ENCODE assay signal across 10 mouse cellular contexts in genomic region chr7:62078607-62079006, GRCm38 (mm10).
A peak's percentile ranks its signal among the peaks of the same experiment; 100 is the strongest.
DNase-seq lines count a peak whose midpoint lies in the region; ATAC-seq lines count a peak whose summit lies in the region.
"Had no signal": no experiment of that assay in that cellular context is flagged by ENCODE, and none has a peak within 500 bp of the region (broad histone marks: within the 10 kb centered on the region; RNA-seq: fewer than 3 reads in every experiment).

No protein-coding gene starts in this region.

- no peak for DNase-seq in cerebellum, adult 8-10 months
- DNase-seq in liver = peak; percentile 6
- DNase-seq in liver, embryonic 11.5 days (ENCODE audit: low spot score) = no peak
- DNase-seq in cerebellum, postnatal 14 days = peak; percentile 73 to 78
- DNase-seq in gastrocnemius, postnatal 36 days = no peak
- no peak for DNase-seq in spleen, postnatal 4 days (ENCODE audit: low spot score in 2 of 2)
- DNase-seq: gastrocnemius, postnatal 25 days had no signal

- WGBS in liver, embryonic 11.5 days = 48% methylated on average over 1 of the region's 1 CpGs
- 62% methylated on average over 1 of the region's 1 CpGs for whole genome bisulfite sequencing in midbrain, embryonic 15.5 days

- H3K4me3 ChIP-seq in liver, embryonic 11.5 days (ENCODE audit: low read depth, low read length) = no peak overlapping the region
- H3K4me3 ChIP-seq in midbrain, embryonic 15.5 days = no peak overlapping the region
- H3K4me3 ChIP-seq: liver, embryonic 15.5 days had no signal

- intact Hi-C loops in gastrocnemius, postnatal 36 days (cut with DNase I) = no loop called here

- H3K9me3 ChIP-seq in liver, embryonic 11.5 days (ENCODE audit: control insufficient read depth, low read length) = no peaks in the 10 kb centered on the region
- no peaks in the 10 kb centered on the region for H3K9me3 ChIP-seq in midbrain, embryonic 15.5 days
- H3K9me3 ChIP-seq: liver, embryonic 15.5 days had no signal

- no peak overlapping the region for H3K9ac ChIP-seq in liver, embryonic 11.5 days (ENCODE audit: low read depth, low read length)
- no peak overlapping the region for H3K9ac ChIP-seq in midbrain, embryonic 15.5 days
- H3K9ac ChIP-seq: liver, embryonic 15.5 days had no signal

- H3K27me3 ChIP-seq in liver, embryonic 11.5 days (replicated peaks; ENCODE audit: control insufficient read depth, insufficient read depth, low read length) = no peaks in the 10 kb centered on the region
- no peaks in the 10 kb centered on the region for H3K27me3 ChIP-seq in midbrain, embryonic 15.5 days (replicated peaks)
- H3K27me3 ChIP-seq: liver, embryonic 15.5 days had no signal

- peak; percentile 78 for ATAC-seq in cerebellum, adult (ENCODE audit: insufficient number of reproducible peaks, low FRiP score, low TSS enrichment)
- no peak for ATAC-seq in liver, embryonic 11.5 days (replicated peaks; ENCODE audit: low FRiP score)
- ATAC-seq in midbrain, embryonic 15.5 days (replicated peaks) = peak; percentile 69

- H3K27ac ChIP-seq in liver, embryonic 11.5 days (ENCODE audit: low read depth, low read length) = no peak overlapping the region
- H3K27ac ChIP-seq in midbrain, embryonic 15.5 days = no peak overlapping the region
- H3K27ac ChIP-seq: liver, embryonic 15.5 days had no signal

- H3K4me1 ChIP-seq in liver, embryonic 11.5 days (replicated peaks; ENCODE audit: control insufficient read depth, insufficient read depth, low read length) = no peaks in the 10 kb centered on the region
- H3K4me1 ChIP-seq in midbrain, embryonic 15.5 days = no peaks in the 10 kb centered on the region
- H3K4me1 ChIP-seq: liver, embryonic 15.5 days had no signal

- H3K4me2 ChIP-seq in liver, embryonic 11.5 days = no peak overlapping the region
- H3K4me2 ChIP-seq in midbrain, embryonic 15.5 days = no peak overlapping the region
- H3K4me2 ChIP-seq: liver, embryonic 15.5 days had no signal

- no peaks in the 10 kb centered on the region for H3K36me3 ChIP-seq in liver, embryonic 11.5 days (ENCODE audit: control insufficient read depth, insufficient read depth, low read length)
- no peaks in the 10 kb centered on the region for H3K36me3 ChIP-seq in midbrain, embryonic 15.5 days (replicated peaks)
- H3K36me3 ChIP-seq: liver, embryonic 15.5 days had no signal

Comparison
In these comparisons a context has a peak if more than half of its experiments do, and no peak if none do; other contexts are left out.
1. DNase-seq: peak in liver (single experiment) and cerebellum, postnatal 14 days (2 of 2); none in cerebellum, adult 8-10 months (single experiment), liver, embryonic 11.5 days (single experiment), gastrocnemius, postnatal 36 days (0 of 2) and spleen, postnatal 4 days (0 of 2).